Mouse (Mus musculus) layer of hippocampus, postnatal 14 days (tissue): ENCODE data around the gene Ppp1cc. TPM values are rescaled to one million over a fixed set of nuclear protein-coding genes. Genes with fewer than 3 reads are reported as not detected.
"Not testable (repeated sequence)": the region's sequence is repeated elsewhere in the genome, so short reads cannot be mapped to it uniquely, and the experiment has no call there.

Experiments used
- DNase-seq, 2 experiments: peaks; one replicate each; pipeline ENCODE4 v3.0.0; 2021 to 2022; ENCODE audit warnings: low spot score in 2 of 2, mixed read lengths in 1 of 2
- total RNA-seq, 2 experiments: library from RNA; stranded (reverse); gene quantifications; 2 replicates each; pipeline ENCODE4 v1.2.3; 2021

The Ppp1cc gene
- total RNA-seq, 2 experiments from 2014 or later = 198 to 200 TPM

DNA sequence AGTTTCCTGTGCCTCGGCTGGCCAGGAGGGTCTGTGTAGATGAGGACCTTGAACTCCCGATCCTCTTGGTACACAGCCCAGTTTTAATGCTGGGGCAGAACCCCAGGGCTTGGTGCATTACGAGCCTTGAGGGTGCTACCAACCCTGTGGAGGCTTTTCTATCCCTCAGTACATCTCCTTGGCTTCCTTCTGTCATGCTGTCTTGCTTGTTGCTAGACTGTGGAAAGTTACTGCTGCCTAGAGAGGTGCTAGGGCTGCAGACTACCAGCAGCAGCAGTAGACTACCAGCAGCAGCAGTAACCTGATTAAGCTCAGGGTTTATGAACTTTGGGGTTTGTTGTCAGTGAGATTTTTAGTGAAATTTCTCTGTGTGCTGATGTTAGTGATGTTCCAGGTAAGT, 5.9 kb downstream of the Ppp1cc start:
- no peak for DNase-seq

DNA sequence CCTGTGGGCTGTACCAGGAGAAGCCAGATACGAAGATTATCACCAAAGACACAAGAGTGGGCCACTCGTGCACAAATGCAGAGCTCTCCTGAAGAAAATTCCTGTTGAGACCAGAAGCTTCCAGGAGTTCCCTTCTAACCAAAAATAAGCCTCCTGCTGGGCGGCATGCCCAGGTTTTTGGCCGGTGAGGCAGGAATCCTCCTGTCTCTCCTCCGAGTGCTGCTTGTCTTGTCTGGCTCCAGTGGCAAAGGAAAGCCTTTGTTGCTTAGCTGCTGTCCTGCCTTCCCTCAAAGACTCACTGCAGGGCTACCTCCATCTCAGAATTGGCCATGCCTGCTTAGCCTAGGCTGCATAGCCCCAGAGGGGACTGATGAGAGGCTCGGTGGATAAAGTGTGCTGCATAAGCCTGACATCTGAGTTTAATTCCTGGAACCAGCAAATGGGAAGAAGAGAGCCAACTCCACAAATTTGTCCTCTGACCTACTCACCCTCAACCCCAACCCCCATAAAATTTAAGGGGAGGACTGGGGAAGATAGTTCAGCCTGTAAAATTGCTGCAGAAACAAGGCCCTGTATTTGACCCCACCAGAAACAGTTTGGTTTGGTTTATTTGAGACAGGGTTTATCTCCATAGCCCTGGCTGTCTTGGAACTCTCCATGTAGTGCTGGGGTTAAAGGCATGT, 7.3 kb downstream of the Ppp1cc start:
- no peak for DNase-seq

DNA sequence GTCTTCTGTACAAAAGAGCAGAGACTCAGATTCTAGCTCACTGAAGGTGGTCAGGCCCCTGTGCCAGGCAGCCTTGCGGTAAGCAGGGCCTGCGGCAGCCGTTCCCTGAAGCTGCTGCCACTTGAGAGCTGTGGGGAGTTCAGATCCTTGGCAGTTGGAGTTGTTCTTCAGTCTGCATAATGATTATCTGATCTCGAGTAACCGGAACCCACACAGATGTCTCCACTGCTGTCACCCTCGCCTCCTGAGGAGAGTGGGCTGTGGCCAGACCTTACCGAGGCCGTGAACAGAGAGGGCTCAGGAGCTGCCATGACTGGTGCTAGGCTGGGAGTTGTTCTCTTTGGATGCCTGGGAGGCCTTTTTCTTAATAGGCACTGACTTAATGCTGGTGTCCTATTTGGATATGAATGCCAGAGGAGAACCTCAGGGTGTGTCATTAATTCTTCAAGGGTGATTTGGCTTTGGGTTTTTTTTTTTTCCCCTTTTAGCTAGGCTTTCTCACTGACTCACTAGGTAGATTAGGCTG, 8.6 kb downstream of the Ppp1cc start:
- DNase-seq = no peak

DNA sequence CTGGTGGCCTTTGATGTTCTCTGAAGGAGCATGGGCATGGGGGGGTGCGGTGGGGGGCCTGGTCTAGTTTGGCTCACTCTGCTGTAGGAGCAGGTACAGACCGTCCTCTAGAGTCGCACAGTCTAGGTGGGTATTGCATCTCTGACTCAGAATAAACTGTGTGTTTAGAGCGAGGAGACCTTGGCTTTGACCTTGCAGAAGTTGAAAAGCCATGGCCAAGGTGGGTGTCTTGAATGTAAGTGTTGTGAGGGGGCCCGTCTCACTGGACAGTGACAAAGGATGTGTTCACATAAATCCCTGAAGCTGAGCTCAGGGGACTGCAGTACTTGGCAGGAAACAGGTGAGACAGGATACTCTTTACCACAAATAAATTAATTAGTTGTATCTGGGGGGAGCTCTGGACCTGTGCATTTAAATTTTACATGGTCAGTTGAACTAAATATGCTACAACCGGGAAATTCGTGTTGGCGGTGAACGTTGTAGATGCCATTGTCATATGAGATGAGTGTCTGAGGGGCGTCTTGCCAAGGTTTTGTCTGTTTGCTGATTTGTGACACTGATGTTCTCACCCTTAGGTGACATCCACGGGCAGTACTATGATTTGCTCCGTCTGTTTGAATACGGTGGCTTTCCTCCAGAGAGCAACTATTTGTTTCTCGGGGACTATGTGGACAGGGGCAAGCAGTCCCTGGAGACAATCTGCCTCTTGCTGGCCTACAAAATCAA, 10.4 kb downstream of the Ppp1cc start:
- DNase-seq = no peak

DNA sequence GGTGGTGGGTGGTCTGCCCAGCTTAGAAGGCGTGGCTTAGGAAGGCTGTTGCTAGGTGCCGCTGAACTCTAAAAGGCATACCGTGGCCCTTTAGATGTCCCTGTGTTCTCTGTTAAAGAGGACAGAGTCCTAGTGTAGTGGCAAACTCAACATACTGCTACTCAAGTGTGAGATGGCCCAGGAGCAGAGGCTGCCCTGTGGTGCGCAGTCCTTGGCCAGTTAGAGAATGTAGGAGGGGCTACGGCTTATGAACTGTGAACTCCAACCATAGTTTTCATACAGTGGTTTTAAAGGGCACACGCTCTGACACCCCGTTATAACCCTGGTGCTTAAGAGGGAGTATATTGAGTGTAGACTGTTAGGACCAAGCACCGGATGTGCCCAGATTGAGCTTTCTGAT, 13.0 kb downstream of the Ppp1cc start:
- DNase-seq = no peak

DNA sequence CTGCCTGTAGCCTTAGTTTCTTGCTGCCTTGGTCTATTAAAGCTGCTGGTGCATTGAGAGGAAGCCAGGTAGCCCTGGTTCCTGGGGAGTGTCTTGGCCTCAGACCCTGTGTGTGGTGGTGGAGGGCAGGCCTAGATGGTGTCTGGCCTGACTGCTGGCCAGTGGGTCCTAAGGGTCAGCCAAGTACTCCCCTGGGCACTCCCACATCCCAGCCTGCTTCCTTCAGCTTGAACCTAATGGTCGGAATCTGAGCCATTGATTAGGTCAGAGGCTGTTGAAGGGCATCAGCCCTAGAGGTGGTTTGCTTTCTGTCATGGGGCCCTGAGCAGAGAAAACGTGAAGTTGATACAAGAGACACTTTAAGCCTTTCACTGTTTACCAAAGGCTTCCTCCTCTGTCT, 17.3 kb downstream of the Ppp1cc start:
- DNase-seq = no peak

DNA sequence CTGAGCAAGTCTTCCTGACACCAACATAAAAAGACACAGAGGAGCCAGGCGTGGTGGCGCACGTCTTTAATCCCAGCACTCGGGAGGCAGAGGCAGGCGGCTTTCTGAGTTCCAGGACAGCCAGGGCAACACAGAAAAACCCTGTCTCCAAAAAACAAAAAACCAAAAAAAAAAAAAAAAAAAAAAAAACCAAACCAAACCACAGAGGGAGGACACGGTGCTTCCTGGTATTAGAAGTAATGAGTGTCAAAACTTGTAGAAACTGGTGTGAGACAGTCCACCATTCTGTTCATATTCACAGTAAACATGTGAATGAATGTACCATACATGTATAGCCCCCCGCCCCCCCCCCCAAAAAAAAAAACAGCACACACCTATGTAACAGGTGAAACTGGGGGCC, 17.9 kb downstream of the Ppp1cc start:
- DNase-seq = no peak

DNA sequence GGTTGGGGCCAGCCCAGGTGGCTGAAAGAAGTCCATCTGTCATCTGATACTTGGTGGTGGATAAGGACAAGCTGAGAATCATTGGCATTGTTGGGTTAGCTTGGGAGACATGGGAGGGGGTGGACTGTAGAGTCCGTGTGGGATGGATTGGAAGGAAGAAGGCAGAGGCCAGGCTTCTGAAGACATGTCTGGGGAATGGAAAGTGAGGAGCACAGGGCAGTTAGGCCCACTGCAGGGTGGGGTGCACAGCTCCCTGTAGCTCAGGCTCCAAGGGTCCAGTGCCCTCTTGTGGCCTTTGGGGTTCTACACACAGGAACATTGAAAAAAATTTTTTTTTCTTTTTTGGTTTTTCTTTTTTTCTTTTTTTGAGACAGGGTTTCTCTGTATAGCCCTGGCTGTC, 18.3 kb downstream of the Ppp1cc start:
- peak in 1 of 2 experiments; percentile 40 for DNase-seq

DNA sequence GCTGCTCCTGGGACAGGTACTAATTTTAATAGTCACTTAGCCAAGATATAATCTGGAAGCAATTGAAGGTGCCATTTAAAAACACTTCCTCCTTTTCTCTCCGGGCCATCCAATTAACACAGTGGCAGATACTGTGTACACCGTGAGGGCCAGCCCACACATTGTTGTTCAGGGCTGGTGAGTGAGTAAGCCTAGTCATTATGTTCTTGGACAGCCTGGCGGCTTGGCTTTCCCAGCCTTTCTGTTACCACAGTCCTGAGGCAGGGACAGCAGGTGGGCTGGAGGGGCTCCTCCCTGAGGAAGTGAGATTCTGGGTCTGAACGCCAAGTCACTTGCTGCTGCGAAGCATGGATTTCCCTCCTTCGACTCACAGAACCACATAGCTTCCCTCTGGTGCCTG, 21.6 kb downstream of the Ppp1cc start:
- no peak for DNase-seq

DNA sequence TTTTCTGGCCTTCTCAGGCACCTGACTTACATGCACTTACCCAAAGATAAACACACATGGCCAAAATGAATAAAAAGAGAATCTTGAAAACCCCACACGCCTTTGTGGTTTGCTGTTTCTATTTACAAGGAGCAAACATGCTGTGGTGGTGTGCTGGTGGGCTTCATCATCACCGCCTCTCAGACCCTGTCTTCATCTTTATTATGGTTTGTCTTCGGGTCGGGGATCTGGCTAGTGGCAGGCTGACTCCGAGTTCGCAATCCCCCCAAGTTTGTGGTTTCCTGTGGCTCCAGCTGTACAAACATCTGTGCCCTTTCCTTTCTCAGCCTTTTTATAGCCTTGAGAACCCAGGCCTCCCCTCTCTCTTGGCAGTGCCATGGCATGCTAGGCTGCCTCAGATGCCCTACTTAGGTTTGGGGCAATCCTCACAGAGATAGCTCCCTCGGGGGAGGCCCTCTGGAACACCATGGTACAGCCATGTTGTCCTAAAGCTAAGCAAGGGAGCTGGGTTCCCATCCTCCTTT, 26.3 kb downstream of the Ppp1cc start:
- DNase-seq = no peak

DNA sequence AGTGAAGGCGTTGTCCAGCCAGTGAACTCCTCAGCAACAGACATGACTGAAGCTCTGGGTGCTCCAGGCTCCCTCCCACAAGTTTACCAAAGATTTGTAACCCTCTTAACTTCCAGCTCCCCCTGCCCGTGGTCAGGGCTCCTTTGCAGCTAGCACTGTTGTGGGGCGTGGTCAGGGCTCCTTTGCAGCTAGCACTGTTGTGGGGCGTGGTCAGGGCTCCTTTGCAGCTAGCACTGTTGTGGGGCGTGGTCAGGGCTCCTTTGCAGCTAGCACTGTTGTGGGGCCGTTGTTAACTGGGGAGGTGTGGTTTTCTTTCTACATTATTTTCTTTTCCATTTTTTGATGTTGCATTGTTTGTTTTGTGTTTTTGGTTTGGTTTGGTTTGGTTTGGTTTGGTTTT, 26.8 kb downstream of the Ppp1cc start:
- not testable (repeated sequence) for DNase-seq

DNA sequence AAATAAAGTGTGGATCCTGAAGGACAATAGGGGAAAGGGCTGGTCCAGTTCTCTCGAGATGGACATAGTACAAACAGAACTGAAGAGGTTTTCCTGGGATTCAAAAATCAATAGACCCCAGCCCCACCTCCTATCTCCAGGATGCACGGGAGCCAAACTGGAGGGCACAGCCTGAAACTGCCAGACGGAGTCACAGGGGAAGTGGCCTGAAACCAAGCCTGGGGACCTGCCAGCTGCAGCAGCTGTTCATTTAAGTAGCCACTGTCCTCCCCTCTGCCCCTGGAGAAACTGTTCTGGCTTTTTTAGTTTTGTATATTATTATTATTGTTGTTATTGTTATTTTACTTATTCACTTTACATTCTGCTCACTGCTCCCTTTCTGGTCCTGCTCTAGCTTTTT, 31.0 kb downstream of the Ppp1cc start:
- DNase-seq = no peak

DNA sequence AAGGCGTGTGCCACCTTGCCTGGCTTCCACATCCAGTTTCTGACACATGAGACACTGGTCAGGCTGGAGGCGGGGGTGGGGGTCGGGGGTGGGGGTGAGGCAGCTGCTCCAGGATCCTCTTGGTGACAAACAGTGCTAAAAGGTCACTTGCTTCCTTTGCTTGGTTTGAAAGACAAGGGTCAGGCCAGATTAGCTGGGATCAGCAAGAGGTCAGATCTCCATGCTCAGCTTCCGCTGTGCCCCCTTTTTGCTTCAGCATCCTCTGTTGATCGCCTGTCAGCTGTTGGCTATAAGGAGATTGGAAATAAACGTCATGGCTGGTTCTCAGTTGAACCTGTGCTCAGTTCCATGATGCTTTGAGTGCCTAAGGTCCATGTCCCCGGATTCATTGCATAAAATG, 32.4 kb downstream of the Ppp1cc start:
- no peak for DNase-seq

DNA sequence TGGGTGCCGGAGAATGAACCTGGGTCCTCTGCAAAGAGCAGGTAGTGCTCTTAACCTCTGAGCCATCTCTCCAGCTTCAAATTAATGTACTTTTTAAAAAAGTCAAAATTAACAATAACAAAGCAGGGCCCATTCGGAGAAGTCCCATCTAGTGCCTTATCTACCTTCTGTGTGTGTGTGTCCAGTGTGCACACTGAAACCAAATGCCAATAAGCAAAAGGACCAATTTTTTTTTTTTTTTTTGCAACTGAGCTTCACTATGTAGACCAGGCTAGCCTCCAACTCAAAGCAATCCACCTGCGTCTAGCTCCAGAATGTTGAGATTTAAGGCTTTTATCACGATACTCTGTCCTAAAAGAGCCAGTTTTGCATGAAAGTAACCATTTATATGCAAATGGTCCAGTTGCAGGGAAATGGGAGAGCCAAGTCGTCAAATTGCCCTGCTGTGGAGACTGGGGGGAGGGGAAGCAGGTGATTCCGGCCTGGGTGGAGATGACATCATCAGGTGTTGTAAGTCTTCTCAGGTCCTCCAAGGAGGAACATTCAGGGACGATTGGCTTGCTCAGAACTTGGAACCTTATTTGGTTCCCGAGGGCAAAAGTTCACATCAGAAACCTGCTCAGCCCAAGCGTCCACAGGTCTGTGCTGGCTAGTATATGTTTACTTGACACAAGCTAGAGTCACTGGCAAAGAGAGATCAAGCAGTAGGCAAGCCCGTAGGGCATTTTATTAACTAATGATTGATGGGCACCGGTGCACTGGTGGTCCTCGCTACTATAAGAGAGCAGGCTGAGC, 33.4 kb downstream of the Ppp1cc start:
- DNase-seq = no peak

DNA sequence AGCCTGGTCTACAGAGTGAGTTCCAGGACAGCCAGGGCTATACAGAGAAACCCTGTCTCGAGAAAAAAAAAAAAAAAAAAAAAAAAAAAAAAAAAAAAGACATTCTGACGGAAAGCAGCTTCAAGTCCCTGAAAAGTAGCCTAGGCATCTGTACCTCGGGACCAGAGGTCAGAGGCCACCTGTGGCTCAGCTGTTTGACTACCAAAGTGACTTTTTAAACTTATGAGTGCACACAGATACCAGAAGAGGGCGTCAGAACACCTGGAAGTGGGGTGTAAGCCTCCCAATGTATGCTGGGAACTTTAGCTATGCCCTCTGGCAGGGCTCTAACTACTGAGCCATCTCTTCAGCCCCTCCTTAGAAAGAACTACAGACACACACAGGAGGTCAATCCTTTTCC, 34.3 kb downstream of the Ppp1cc start:
- no peak for DNase-seq

DNA sequence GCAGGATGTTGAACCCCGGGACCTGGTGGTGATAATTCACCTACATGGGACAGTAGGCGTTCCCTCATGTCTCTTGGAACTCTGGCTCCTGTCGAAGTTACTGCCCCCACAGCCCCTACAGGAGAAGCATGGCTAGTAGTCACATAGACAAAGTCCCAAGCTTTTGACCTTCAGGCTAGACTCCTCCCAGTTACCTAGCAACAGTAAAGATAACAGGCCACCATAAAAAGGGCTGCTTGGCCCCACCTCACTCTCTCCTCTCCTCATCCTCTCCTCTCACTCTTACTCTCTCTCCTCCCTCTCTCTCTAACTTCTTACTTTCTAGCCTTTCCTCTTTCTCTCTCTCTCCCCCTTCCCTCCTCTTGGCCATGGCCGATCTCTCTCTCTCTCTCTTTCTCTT, 42.8 kb downstream of the Ppp1cc start:
- no peak for DNase-seq

DNA sequence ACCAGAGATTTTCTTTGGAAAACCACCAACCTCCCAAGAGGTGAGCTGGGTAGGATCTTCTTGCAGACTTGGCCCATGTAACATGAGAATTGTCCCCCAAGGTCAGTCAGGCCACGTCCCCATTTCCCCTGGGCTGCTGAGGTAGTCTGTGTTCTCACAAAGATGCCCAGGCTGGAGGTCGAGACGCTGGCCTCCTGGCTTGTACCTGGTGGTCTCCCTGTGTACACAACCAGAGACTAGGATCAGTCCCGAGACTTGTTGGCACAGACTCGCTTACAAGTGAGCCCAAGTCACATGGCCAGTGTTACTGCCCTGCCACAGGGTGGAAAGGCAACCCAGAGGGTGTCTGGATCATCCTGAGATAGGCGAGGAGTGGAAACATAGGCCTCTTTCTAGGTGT, 43.8 kb downstream of the Ppp1cc start:
- no peak for DNase-seq

DNA sequence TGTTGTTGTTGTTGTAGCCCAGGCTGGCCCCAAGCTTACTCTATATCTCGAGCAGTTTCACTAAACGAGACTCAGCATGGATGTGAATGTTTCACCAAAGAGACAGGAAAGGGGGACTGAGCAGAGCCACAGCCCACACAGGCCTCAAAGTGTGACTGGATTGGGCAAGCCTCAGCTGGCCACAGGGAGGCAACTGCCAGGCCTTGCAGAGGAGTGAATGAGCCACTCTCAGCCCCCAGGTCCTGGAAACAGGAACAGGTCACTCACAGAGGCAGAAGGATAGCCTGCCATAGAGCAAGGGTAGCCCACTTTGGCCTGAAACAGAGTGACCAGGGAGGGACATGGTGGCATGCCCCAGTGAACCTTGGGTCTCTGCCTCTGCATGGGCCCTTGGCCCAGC, 46.1 kb downstream of the Ppp1cc start:
- DNase-seq = no peak

DNA sequence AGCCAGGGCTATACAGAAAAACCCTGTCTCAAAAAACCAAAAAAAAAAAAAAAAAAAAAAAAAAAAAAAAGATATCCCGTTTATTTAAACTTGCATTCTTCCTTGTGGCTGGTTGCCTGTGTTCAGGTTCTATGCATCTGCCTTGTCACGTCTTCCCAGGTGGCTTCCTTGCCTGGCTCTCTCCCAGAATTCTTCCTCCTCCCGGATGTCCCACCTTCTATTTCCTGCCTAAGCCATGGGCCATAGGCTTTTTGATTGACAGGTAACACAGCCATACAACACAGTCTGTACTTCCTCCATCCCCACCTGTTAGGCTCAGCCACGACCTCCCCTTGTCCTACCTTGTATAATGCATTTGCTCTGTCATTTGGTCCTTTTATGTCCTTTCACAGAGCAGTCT, 48.4 kb downstream of the Ppp1cc start, which contains the start of gene Hvcn1:
Hvcn1 (plus strand) TSS at position 330 of the 400 bp plus-strand sequence.
- DNase-seq = no peak

DNA sequence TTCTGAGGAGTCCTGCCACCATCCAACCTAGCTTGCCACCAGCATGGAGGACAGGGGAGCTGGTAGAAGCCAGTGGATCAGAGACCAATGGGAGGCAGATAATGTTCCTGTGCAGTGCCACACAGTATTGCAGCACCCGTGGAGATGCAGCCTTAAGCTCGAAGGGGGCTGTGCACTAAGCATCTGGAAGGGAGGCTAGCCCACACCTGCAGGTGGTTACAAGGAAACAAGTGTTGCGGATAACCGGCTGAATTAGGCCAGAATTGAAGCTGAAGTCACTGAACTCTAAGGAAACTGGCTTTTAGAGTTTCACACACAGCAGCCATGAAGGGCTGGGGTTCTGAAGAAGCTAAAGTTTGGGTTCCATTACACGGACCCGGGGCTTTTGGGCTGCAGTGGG, 50.8 kb downstream of the Ppp1cc start:
- DNase-seq = no peak

DNA sequence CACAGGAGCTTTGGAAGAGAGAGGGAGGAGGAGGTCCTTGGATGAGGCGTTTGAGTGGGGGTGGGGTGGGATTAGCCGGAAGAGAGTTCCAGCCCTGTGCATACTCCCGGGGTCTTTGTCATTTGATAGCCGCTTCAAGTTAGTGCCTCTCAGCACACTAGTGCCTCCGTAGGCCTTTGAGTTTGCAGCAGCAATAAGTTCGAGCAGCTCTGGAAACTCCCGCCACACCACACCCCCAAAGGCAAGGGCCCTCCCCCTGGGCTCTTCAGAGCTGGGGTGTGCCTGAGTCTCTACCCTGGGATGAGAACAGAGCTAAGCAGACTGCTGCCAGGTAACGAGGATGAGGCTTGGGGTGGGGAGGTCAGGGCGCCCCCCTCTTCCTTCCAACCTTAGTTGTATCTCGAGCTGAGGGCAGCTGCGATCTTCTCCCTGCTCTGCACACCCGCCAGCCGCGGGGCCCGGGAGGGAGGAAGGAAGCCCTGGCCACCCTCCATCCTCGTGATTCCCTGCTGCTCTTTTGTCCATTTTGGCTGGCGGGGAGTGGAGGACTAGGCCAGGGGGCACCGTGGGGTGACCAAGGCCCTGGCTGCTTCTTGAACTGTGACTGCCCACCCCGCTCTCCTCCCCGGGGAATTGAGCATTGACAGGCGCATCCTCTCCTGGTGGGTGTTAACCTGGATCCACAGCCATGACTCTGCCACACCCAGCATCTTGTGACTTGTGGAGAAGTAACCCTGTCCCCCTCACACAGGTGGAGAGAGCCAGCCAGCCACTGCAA, 51.7 kb downstream of the Ppp1cc start:
- DNase-seq = peak in 1 of 2 experiments; percentile 28
